Mouse (Mus musculus): ENCODE data around the gene Pacrg.

DNA sequence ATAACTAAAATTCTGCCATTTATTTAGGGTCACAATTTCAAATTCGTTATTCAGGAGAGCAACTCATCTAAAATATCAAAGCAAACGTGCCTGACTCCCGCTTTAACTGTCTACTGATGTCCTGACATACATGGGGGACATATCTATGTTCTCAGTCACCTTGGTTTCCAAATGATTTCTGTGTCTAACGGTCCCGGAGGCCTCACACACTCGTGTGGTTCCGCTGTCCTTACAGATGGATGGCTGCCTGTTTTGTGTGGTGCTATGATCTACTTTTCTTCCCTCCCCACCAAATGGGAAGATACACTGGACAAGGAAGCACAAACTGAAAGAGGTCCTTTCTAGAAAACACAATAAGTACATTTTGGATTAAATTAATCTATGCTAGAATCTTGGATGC is 277.2 kb downstream of the Pacrg start:
- TF ChIP-seq TAL1 (conservative IDR thresholded peaks at IDR 0.05; ENCODE audit: low read depth, low read length), result no peak
- TF ChIP-seq CTCF (IDR thresholded peaks at IDR 0.05; ENCODE audit: low read depth, low read length), result no peak
- no peak for TF ChIP-seq POLR2AphosphoS5 (IDR thresholded peaks at IDR 0.05; ENCODE audit: insufficient replicate concordance, low read depth, low read length)
- no peak for TF ChIP-seq GATA1 (IDR thresholded peaks at IDR 0.05; ENCODE audit: borderline replicate concordance, low read length)
- TF ChIP-seq GATA2 (IDR thresholded peaks at IDR 0.05; ENCODE audit: borderline replicate concordance, low read depth, low read length), result no peak

Data from G1E (cell line).